Mouse (Mus musculus) layer of hippocampus, postnatal 25 days (tissue): ENCODE data around the gene Prss30. TPM values are rescaled to one million over a fixed set of nuclear protein-coding genes. Genes with fewer than 3 reads are reported as not detected.

Experiments
- DNase-seq, 2 experiments: peaks; one replicate each; pipeline ENCODE4 v3.0.0; 2022; ENCODE audit warnings: mixed read lengths in 2 of 2, low spot score in 1 of 2; ENCODE audit errors: extremely low spot score in 1 of 2
- microRNA-seq, 2 experiments: library from miRNA; unstranded; fragments of <30 nt; microRNA quantifications; one replicate each; pipeline ENCODE4 v1.2.0; 2021
- total RNA-seq, 2 experiments: library from RNA; stranded (reverse); gene quantifications; 2 replicates each; pipeline ENCODE4 v1.2.3; 2021

The Prss30 gene
- total RNA-seq, 2 experiments from 2014 or later: 0.23 TPM; not detected in 1

- peak; percentile 77 to 84 for DNase-seq
Measured at GRCm38 (mm10) chr17:23924531-23925007, 55.8 kb downstream of the Prss30 start.

Small RNAs within 50 kb of the gene (microRNA-seq; reads per million reads assigned to microRNA genes)
- 0 reads per million in 2 experiments for gene Gm27700

Other genes with a start within 250 kb of the Prss30 start
- 10 to 100 TPM; 55.1 to 58.7 TPM for gene Paqr4, start 239.7 kb downstream of the Prss30 start, total RNA-seq
- under 1 TPM; 0.28 to 0.49 TPM for gene Kremen2, start 234.7 kb downstream of the Prss30 start, total RNA-seq
- gene Flywch1, start 209.0 kb downstream of the Prss30 start, total RNA-seq: 100 to 1,000 TPM; 263 to 298 TPM
- gene Flywch2, start 194.5 kb downstream of the Prss30 start, total RNA-seq: 10 to 100 TPM; 11.3 to 18.4 TPM
- gene Srrm2, start 190.0 kb downstream of the Prss30 start, total RNA-seq: 100 to 1,000 TPM; 400 to 605 TPM
- gene Elob, start 151.4 kb downstream of the Prss30 start, total RNA-seq: 100 to 1,000 TPM; 381 to 387 TPM
- gene Prss33, start 144.5 kb downstream of the Prss30 start, total RNA-seq: not detected
- not detected for gene Prss32, start 136.7 kb downstream of the Prss30 start, total RNA-seq
- 1 to 10 TPM; 1.8 to 2.0 TPM for gene Prss41, start 136.4 kb downstream of the Prss30 start, total RNA-seq
- gene Prss21, start 112.5 kb downstream of the Prss30 start, total RNA-seq: not detected
- not detected for gene Dcpp1, start 99.7 kb downstream of the Prss30 start, total RNA-seq
- not detected for gene Dcpp2, start 99.7 kb downstream of the Prss30 start, total RNA-seq
- not detected for gene Dcpp3, start 63.1 kb downstream of the Prss30 start, total RNA-seq
- not detected for gene Sbp, start 38.9 kb downstream of the Prss30 start, total RNA-seq
- not detected for gene Sbpl, start 25.3 kb downstream of the Prss30 start, total RNA-seq
- not detected for gene Prss22, start 17.5 kb upstream of the Prss30 start, total RNA-seq
- not detected for gene Prss27, start 57.6 kb upstream of the Prss30 start, total RNA-seq
- gene Kctd5, start 92.9 kb upstream of the Prss30 start, total RNA-seq: 10 to 100 TPM; 30.7 to 34.9 TPM
- 100 to 1,000 TPM; 102 to 108 TPM for gene Pdpk1, start 170.4 kb upstream of the Prss30 start, total RNA-seq
- 10 to 100 TPM; 36.3 to 38.4 TPM for gene Amdhd2, start 183.2 kb upstream of the Prss30 start, total RNA-seq
- 1,000 to 10,000 TPM; 1,231 to 1,342 TPM for gene Atp6v0c, start 189.1 kb upstream of the Prss30 start, total RNA-seq
- 10 to 100 TPM; 60.1 to 64.2 TPM for gene Tbc1d24, start 225.0 kb upstream of the Prss30 start, total RNA-seq
- 10 to 100 TPM; 10.8 to 11.0 TPM for gene Ntn3, start 229.0 kb upstream of the Prss30 start, total RNA-seq
- 10 to 100 TPM in 1 of 2 experiments, 1 to 10 TPM in 1; 8.4 to 10.0 TPM for gene Tedc2, start 240.3 kb upstream of the Prss30 start, total RNA-seq